Mouse (Mus musculus) heart, postnatal 36 days (tissue): ENCODE measurements around the gene Slfn14. TPM values are rescaled to one million over a fixed set of nuclear protein-coding genes. Genes with fewer than 3 reads are reported as not detected.
A peak's percentile ranks its signal among the peaks of the same experiment; 100 is the strongest.
"Not testable (repeated sequence)": the region's sequence is repeated elsewhere in the genome, so short reads cannot be mapped to it uniquely, and the experiment has no call there.

Source experiments
- DNase-seq, 2 experiments: peaks; one replicate each; pipeline ENCODE4 v3.0.0; 2021 to 2022
- intact Hi-C: fragments of 180-260 bp; cut with DNase I; formaldehyde crosslinking; loops from one replicate; pipeline ENCODE4 v1.15.1; 2025
- total RNA-seq, 2 experiments: library from RNA; stranded (reverse); gene quantifications; 2 replicates each; pipeline ENCODE4 v1.2.3; 2021

The Slfn14 gene
- total RNA-seq, 2 experiments from 2014 or later, result 0.11 TPM

GRCm38 (mm10) chr11:83289633-83290032 lies 3.1 kb upstream of the Slfn14 start:
- no peak for DNase-seq
- intact Hi-C loops, result loop anchor here (2.0 to 10.0 kb wide), 2 partner anchors 19 to 505 kb away; partner anchors contain the start of gene Lig3

- no peak for DNase-seq
- intact Hi-C loops, result no loop called here
These were observed 2.5 kb upstream of the Slfn14 start for GRCm38 (mm10) chr11:83289036-83289435.

- no peak for DNase-seq
- intact Hi-C loops, result no loop called here
These were observed 899 bp downstream of the Slfn14 start for GRCm38 (mm10) chr11:83285627-83286026.

GRCm38 (mm10) chr11:83282084-83282483 lies 4.4 kb downstream of the Slfn14 start:
- DNase-seq, result no peak
- intact Hi-C loops, result no loop called here

- peak; percentile 63 for DNase-seq
- intact Hi-C loops, result no loop called here
These were observed 6.8 kb downstream of the Slfn14 start for GRCm38 (mm10) chr11:83279691-83280090.

GRCm38 (mm10) chr11:83279024-83279423 lies 7.5 kb downstream of the Slfn14 start:
- intact Hi-C loops, result no loop called here
- DNase-seq, result no peak

- DNase-seq, result no peak
- intact Hi-C loops, result no loop called here
These were observed 10.3 kb downstream of the Slfn14 start for GRCm38 (mm10) chr11:83276251-83276650.

- intact Hi-C loops, result loop anchor here (2.0 kb wide), 1 partner anchor 19 kb away; no protein-coding TSS in a partner anchor
- no peak for DNase-seq
These were observed 14.3 kb downstream of the Slfn14 start for GRCm38 (mm10) chr11:83271951-83272843.

GRCm38 (mm10) chr11:83271151-83271950 lies 15.2 kb downstream of the Slfn14 start:
- DNase-seq, result peak; percentile 75 to 87
- intact Hi-C loops, result loop anchor here (2.0 kb wide), 1 partner anchor 19 kb away; no protein-coding TSS in a partner anchor

- no peak for DNase-seq
- intact Hi-C loops, result loop anchor here (2.0 kb wide), 1 partner anchor 20 kb away; no protein-coding TSS in a partner anchor
These were observed 15.7 kb downstream of the Slfn14 start for GRCm38 (mm10) chr11:83270842-83271150.

- intact Hi-C loops, result no loop called here
- no peak for DNase-seq
These were observed 23.4 kb downstream of the Slfn14 start for GRCm38 (mm10) chr11:83263146-83263545.

- intact Hi-C loops, result no loop called here
- no peak for DNase-seq
These were observed 23.9 kb downstream of the Slfn14 start for GRCm38 (mm10) chr11:83262673-83263072.

- DNase-seq, intact Hi-C loops: not testable (repeated sequence)
These were observed 29.3 kb downstream of the Slfn14 start for GRCm38 (mm10) chr11:83257211-83257610.

- no peak for DNase-seq
- intact Hi-C loops, result no loop called here
These were observed 46.7 kb downstream of the Slfn14 start for GRCm38 (mm10) chr11:83239811-83240210.

GRCm38 (mm10) chr11:83238389-83238788 lies 48.1 kb downstream of the Slfn14 start:
- DNase-seq, result no peak
- intact Hi-C loops, result no loop called here

GRCm38 (mm10) chr11:83237390-83237789 lies 49.1 kb downstream of the Slfn14 start:
- DNase-seq, intact Hi-C loops: not testable (repeated sequence)

GRCm38 (mm10) chr11:83233621-83234020 lies 52.9 kb downstream of the Slfn14 start:
- DNase-seq, intact Hi-C loops: not testable (repeated sequence)

- intact Hi-C loops, result no loop called here
- no peak for DNase-seq
These were observed 55.6 kb downstream of the Slfn14 start for GRCm38 (mm10) chr11:83230966-83231365.

GRCm38 (mm10) chr11:83227926-83228723 lies 58.4 kb downstream of the Slfn14 start:
- intact Hi-C loops, result no loop called here
- DNase-seq, result no peak

- intact Hi-C loops, result no loop called here
- DNase-seq, result no peak
These were observed 61.1 kb downstream of the Slfn14 start for GRCm38 (mm10) chr11:83225371-83225960.
